Mouse (Mus musculus) adrenal gland, postnatal 36 days (tissue): ENCODE measurements at regions not wholly inside any gene's neighbourhood (a gene's known extent, or its start where the extent isn't known, plus 50 kb on each side); places are given as distances from the start of the nearest gene placed in this dataset.
"Not testable (repeated sequence)": the region's sequence is repeated elsewhere in the genome, so short reads cannot be mapped to it uniquely, and the experiment has no call there.

Source experiments
- DNase-seq, 2 experiments: peaks; one replicate each; pipeline ENCODE4 v3.0.0; 2021; ENCODE audit warnings: mixed read lengths in 1 of 2

DNA sequence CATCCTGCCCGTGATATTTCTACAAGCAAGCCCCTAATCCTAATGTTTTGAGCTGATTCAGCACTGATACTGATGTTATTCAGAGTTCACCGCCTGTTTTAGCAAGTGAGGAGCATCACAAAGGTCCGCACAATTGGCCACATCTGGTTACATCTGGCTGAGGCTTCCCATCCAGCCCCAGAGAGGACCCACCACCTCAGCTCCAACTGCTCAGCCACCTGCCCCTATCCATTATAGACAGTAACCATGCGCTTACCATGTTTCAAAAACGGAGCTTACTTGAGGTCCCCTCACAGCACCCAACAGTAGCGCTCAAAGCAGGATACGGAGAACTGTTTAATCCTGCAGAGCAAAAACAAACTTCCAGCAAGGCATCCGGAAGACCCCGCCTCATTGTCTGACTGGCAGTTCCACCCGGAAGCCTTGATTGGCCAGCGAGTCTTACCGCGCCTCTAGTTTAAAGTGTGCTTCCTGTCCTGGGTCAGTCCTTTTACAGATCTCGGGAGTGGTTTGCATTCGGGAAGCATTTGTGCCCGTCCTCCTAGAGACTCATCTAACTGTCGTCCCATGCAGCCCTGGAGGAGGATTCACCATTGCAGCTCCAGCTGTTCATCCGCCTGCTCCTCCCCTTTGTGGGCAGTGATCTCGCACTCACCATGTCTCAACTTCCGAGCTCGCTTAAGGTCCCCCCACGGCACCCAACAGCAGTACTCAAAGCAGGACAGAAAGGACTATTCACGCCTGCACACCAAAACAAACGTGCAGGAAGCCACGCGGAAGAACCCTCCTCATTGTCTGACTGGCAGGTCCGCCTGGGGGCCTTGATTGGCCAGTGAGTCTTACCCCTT lies 69.9 kb upstream of the Zfp825 start:
- DNase-seq, result peak; percentile 85 to 86

DNA sequence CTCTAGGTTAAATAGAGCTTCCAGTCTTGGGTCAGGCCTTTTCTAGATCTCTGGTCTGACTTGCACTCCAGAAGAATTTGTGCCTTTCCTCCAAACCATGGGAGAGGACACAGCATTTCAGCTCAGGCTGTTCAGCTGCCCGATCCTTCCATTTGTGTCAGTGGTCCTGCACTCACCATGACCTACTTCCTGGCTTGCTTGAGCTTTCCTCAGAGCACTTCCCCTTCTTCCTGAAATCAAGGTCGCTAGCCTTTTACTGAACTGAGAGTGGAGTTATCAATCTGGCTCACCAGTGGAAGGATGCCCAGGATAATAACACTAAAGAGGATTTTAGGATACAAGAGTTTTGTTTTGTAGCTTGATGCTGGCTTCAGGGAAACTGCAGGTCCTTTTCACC lies 70.5 kb upstream of the Zfp825 start:
- not testable (repeated sequence) for DNase-seq

DNA sequence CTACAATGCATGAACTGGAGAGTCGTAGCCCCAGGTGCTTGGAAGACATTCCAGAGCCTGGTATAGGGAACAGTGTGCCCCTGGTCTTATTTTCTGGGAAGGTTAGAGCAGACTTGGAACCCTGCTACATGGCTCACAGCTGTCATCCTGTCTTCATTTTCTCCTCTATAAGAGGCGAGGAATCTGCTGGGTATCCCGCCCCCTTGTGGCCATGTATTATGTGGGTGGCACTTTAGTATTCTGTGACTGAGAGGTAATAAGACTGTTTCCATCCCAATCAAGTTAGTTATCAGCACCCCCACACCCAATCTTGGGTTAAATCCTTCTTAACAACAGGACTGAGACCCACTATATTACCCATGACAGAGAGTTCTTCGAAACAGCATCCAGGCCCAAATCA lies 69.4 kb upstream of the Erap1 start:
- DNase-seq, result peak; percentile 53 to 65
